Mouse (Mus musculus) layer of hippocampus, postnatal 10 days (tissue): Measurements from ENCODE around the gene Plch1. TPM values are rescaled to one million over a fixed set of nuclear protein-coding genes. Genes with fewer than 3 reads are reported as not detected.

Experiments used
- DNase-seq, 2 experiments: peaks; one replicate each; pipeline ENCODE4 v3.0.0; 2021; ENCODE audit warnings: low spot score in 2 of 2
- total RNA-seq, 2 experiments: library from RNA; stranded (reverse); gene quantifications; 2 replicates each; pipeline ENCODE4 v1.2.3; 2021

Gene Plch1
- total RNA-seq, 2 experiments from 2014 or later: 6.0 to 9.6 TPM

- DNase-seq: no peak
Measured at GRCm38 (mm10) chr3:63726667-63727342, 172.5 kb downstream of the Plch1 start.

GRCm38 (mm10) chr3:63693694-63694093 is 205.6 kb downstream of the Plch1 start:
- no peak for DNase-seq

GRCm38 (mm10) chr3:63692727-63693126 is 206.5 kb downstream of the Plch1 start:
- no peak for DNase-seq

DNA sequence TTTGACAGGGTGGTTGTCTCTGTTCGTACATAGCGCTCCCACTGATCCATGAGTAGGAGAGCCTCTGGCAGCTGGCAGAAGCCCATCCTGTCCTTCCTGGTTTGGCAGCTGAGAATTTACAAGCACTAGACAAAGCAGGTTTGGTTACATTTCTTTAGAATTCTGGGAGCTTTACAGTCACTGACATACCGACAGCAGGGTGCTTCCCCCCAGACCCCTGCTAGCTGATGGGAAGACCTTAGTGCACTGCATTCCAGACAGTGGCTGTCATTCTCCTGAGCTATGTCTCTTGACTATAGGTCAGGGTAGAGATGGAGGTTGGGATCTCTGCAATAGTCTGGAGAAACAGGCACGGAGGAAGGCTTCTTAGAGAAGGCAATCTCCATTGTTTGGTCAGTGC is 230.5 kb downstream of the Plch1 start:
- no peak for DNase-seq

DNA sequence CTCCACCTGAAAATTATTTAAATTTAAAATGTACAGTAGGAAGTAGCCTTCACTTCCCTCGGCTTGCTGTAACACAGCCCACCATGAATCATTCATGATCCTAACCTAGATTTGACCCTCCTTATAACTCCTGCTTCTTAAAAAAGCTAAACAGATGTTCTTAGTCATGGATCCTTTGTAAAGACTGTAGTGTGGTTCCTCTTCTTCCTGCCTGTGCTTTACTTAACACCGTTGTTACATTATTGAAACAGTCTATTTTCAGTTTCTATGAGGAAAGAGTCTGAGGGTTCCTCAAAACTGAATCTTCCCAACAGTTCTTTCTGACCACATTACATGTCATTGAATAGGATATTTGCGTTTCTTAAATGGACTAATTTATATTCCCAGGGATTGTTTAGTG is 234.0 kb downstream of the Plch1 start:
- DNase-seq: no peak

GRCm38 (mm10) chr3:63664575-63665243 is 234.6 kb downstream of the Plch1 start:
- peak; percentile 25 to 45 for DNase-seq

Other genes starting within 250 kb of the Plch1 start
- gene E130311K13Rik, start 30.0 kb upstream of the Plch1 start, total RNA-seq: 10 to 100 TPM; 11.7 to 14.0 TPM
- gene Slc33a1, start 65.3 kb upstream of the Plch1 start, total RNA-seq: 10 to 100 TPM; 24.4 to 25.2 TPM
- 10 to 100 TPM; 38.3 to 39.4 TPM for gene Gmps, start 76.6 kb upstream of the Plch1 start, total RNA-seq
- gene Vmn2r1, start 182.1 kb upstream of the Plch1 start, total RNA-seq: under 1 TPM; 0.78 to 0.89 TPM
- gene Vmn2r2, start 242.5 kb upstream of the Plch1 start, total RNA-seq: not detected